ENCODE assay signal across 27 mouse cellular contexts in genomic region chr11:8681356-8681755, GRCm38 (mm10). TPM values are rescaled to one million over a fixed set of nuclear protein-coding genes. Genes with fewer than 3 reads are reported as not detected.
DNase-seq lines count a peak whose midpoint lies in the region; ATAC-seq and TF ChIP-seq lines count a peak whose summit lies in the region.
"Had no signal": no experiment of that assay in that cellular context is flagged by ENCODE, and none has a peak within 500 bp of the region (broad histone marks: within the 10 kb centered on the region; RNA-seq: fewer than 3 reads in every experiment).

No protein-coding gene starts in this region.

- no peak overlapping the region for H3K4me3 ChIP-seq in forebrain, embryonic 12.5 days (replicated peaks)
- H3K4me3 ChIP-seq in forebrain, embryonic 10.5 days, result no peak overlapping the region
- no peak overlapping the region for H3K4me3 ChIP-seq in lung, embryonic 14.5 days (ENCODE audit: low read depth, low read length)
- no peak overlapping the region for H3K4me3 ChIP-seq in embryonic facial prominence, embryonic 15.5 days (replicated peaks)
- no peak overlapping the region for H3K4me3 ChIP-seq in intestine, embryonic 16.5 days (ENCODE audit: low read length)
- H3K4me3 ChIP-seq: heart, embryonic 13.5 days; left cerebral cortex, adult 2 months; neural tube, embryonic 13.5 days had no signal

- H3K9me3 ChIP-seq in forebrain, embryonic 12.5 days, result no peaks in the 10 kb centered on the region
- H3K9me3 ChIP-seq in forebrain, embryonic 10.5 days, result no peaks in the 10 kb centered on the region
- H3K9me3 ChIP-seq in lung, embryonic 14.5 days (ENCODE audit: low read depth, low read length), result no peaks in the 10 kb centered on the region
- no peaks in the 10 kb centered on the region for H3K9me3 ChIP-seq in embryonic facial prominence, embryonic 15.5 days (replicated peaks)
- H3K9me3 ChIP-seq in intestine, embryonic 16.5 days (ENCODE audit: control insufficient read depth, low read length), result no peaks in the 10 kb centered on the region
- H3K9me3 ChIP-seq: heart, embryonic 13.5 days; neural tube, embryonic 13.5 days had no signal

- no peak overlapping the region for H3K9ac ChIP-seq in forebrain, embryonic 12.5 days
- no peak overlapping the region for H3K9ac ChIP-seq in lung, embryonic 14.5 days
- H3K9ac ChIP-seq in embryonic facial prominence, embryonic 15.5 days, result no peak overlapping the region
- H3K9ac ChIP-seq in intestine, embryonic 16.5 days (ENCODE audit: low read depth, low read length), result no peak overlapping the region
- H3K9ac ChIP-seq: heart, embryonic 13.5 days; liver, embryonic 14.5 days; neural tube, embryonic 13.5 days had no signal

- H3K36me3 ChIP-seq in forebrain, embryonic 12.5 days (replicated peaks), result no peaks in the 10 kb centered on the region
- no peaks in the 10 kb centered on the region for H3K36me3 ChIP-seq in forebrain, embryonic 10.5 days (replicated peaks)
- no peaks in the 10 kb centered on the region for H3K36me3 ChIP-seq in lung, embryonic 14.5 days (ENCODE audit: insufficient read depth)
- H3K36me3 ChIP-seq in embryonic facial prominence, embryonic 15.5 days, result no peaks in the 10 kb centered on the region
- H3K36me3 ChIP-seq in intestine, embryonic 16.5 days (ENCODE audit: control insufficient read depth, insufficient read depth, low read length), result no peaks in the 10 kb centered on the region
- H3K36me3 ChIP-seq: heart, embryonic 13.5 days; neural tube, embryonic 13.5 days had no signal

- H3K4me2 ChIP-seq in forebrain, embryonic 12.5 days, result no peak overlapping the region
- peak overlapping the region; percentile 21; the same call in 1 of the 2 replicates for H3K4me2 ChIP-seq in lung, embryonic 14.5 days
- no peak overlapping the region for H3K4me2 ChIP-seq in embryonic facial prominence, embryonic 15.5 days (replicated peaks)
- no peak overlapping the region for H3K4me2 ChIP-seq in intestine, embryonic 16.5 days (ENCODE audit: low read depth, low read length)
- H3K4me2 ChIP-seq: heart, embryonic 13.5 days; midbrain, embryonic 11.5 days; neural tube, embryonic 13.5 days had no signal

- peaks cover 10% of the 10 kb centered on the region; the same call in 1 of the 2 replicates for H3K4me1 ChIP-seq in forebrain, embryonic 12.5 days
- H3K4me1 ChIP-seq in forebrain, embryonic 10.5 days, result peaks cover 12% of the 10 kb centered on the region
- peaks cover 10% of the 10 kb centered on the region; the same call in 1 of the 2 replicates for H3K4me1 ChIP-seq in lung, embryonic 14.5 days (ENCODE audit: insufficient read depth)
- H3K4me1 ChIP-seq in embryonic facial prominence, embryonic 15.5 days, result peaks cover 15% of the 10 kb centered on the region
- peaks cover 13% of the 10 kb centered on the region for H3K4me1 ChIP-seq in intestine, embryonic 16.5 days (ENCODE audit: control insufficient read depth, insufficient read depth, low read length)
- H3K4me1 ChIP-seq: neural tube, embryonic 13.5 days had no signal

- no peaks in the 10 kb centered on the region for H3K27me3 ChIP-seq in forebrain, embryonic 12.5 days
- 0 out of 2 replicates have a peak, but pooled peaks cover 4% of the 10 kb centered on the region for H3K27me3 ChIP-seq in forebrain, embryonic 10.5 days (ENCODE audit: poor library complexity, severe bottlenecking)
- H3K27me3 ChIP-seq in lung, embryonic 14.5 days (ENCODE audit: insufficient read depth, low read length), result no peaks in the 10 kb centered on the region
- no peaks in the 10 kb centered on the region for H3K27me3 ChIP-seq in embryonic facial prominence, embryonic 15.5 days
- H3K27me3 ChIP-seq in intestine, embryonic 16.5 days (replicated peaks; ENCODE audit: control insufficient read depth, insufficient read depth, low read length), result no peaks in the 10 kb centered on the region
- H3K27me3 ChIP-seq: heart, embryonic 13.5 days; neural tube, embryonic 13.5 days had no signal

- H3K27ac ChIP-seq in forebrain, embryonic 12.5 days, result no peak overlapping the region; the same call in 1 of the 2 replicates
- H3K27ac ChIP-seq in forebrain, embryonic 10.5 days, result no peak overlapping the region
- H3K27ac ChIP-seq in lung, embryonic 14.5 days (ENCODE audit: low read depth), result peak overlapping the region; percentile 82
- peak overlapping the region; percentile 79 for H3K27ac ChIP-seq in embryonic facial prominence, embryonic 15.5 days (replicated peaks)
- H3K27ac ChIP-seq in intestine, embryonic 16.5 days (ENCODE audit: low read length), result peak overlapping the region; percentile 69
- H3K27ac ChIP-seq: hindbrain, postnatal 0 days; left cerebral cortex, adult 2 months; liver, embryonic 14.5 days; macrophage; neural tube, embryonic 13.5 days had no signal

- no peak for TF ChIP-seq CTCF in lung, embryonic 14.5 days (IDR thresholded peaks at IDR 0.05; ENCODE audit: low read depth)

- ATAC-seq in forebrain, embryonic 12.5 days (ENCODE audit: low FRiP score), result 0 out of 2 replicates have a peak, but pooled peaks have one; percentile 24
- peak; percentile 82 for ATAC-seq in lung, embryonic 14.5 days (ENCODE audit: insufficient read depth)
- peak; percentile 61; the same call in 1 of the 2 replicates for ATAC-seq in embryonic facial prominence, embryonic 15.5 days (ENCODE audit: insufficient number of reproducible peaks, low FRiP score, low TSS enrichment, low read depth)
- ATAC-seq in intestine, embryonic 16.5 days, result peak; percentile 32; the same call in 1 of the 2 replicates
- ATAC-seq: activated CD4-positive, CD25-positive, alpha-beta regulatory T cell, adult 4 months; CD4-positive, CD25-positive, alpha-beta regulatory T cell, adult 4 months; hindbrain, postnatal 0 days had no signal

- DNase-seq in forebrain, embryonic 10.5 days (ENCODE audit: extremely low spot score, low spot score), result no peak
- DNase-seq in lung, embryonic 14.5 days, result peak; percentile 95
- DNase-seq in lung, postnatal 10 days, result no peak
- DNase-seq in thymus, postnatal 14 days, result no peak
- no peak for DNase-seq in natural killer cell, adult 2 months (ENCODE audit: low spot score in 2 of 2)
- DNase-seq: adrenal gland, postnatal 10 days; cerebellum, adult 11 months; cerebellum, postnatal 10 days; heart, postnatal 36 days; kidney, adult 8-10 months; kidney, postnatal 4 days; layer of hippocampus, adult 9-11 months; left cerebral cortex, postnatal 4 days; right cerebral cortex, postnatal 14 days; spleen, adult 18-20 months had no signal

- WGBS in forebrain, embryonic 12.5 days, result 56% methylated on average over 3 of the region's 3 CpGs
- WGBS in forebrain, embryonic 10.5 days, result 97% methylated on average over 3 of the region's 3 CpGs
- WGBS in lung, embryonic 14.5 days, result 38% methylated on average over 3 of the region's 3 CpGs
- 26% methylated on average over 3 of the region's 3 CpGs for WGBS in embryonic facial prominence, embryonic 15.5 days
- 43% methylated on average over 3 of the region's 3 CpGs for WGBS in intestine, embryonic 16.5 days

RNA-seq across cellular contexts. Expression of gene Tns3, which starts 17.0 kb away (rescaled TPM):
- 10.2 and 11.4 TPM in 2 replicates for polyA plus RNA-seq in forebrain, embryonic 12.5 days (2016; fragmentation: Nextera tagmentation; extraction: Ambion mirVana)
- 13.3 and 13.8 TPM in 2 replicates for polyA plus RNA-seq in forebrain, embryonic 10.5 days (2016; fragmentation: Nextera tagmentation; extraction: Ambion mirVana)
- 34.7 and 41.0 TPM in 2 replicates for polyA plus RNA-seq in lung, embryonic 14.5 days (2014; fragmentation: Nextera tagmentation; extraction: Ambion mirVana)
- polyA plus RNA-seq in embryonic facial prominence, embryonic 15.5 days (2015; fragmentation: Nextera tagmentation; extraction: Ambion mirVana), result 23.4 and 25.9 TPM in 2 replicates
- polyA plus RNA-seq in intestine, embryonic 16.5 days (2015; fragmentation: Nextera tagmentation; extraction: Ambion mirVana), result 18.7 and 21.0 TPM in 2 replicates

Comparison
In these comparisons a context has a peak if more than half of its experiments do, and no peak if none do; other contexts are left out.
1. ATAC-seq: peak in every context shown above with its lines; median percentile 82 in lung, embryonic 14.5 days; 61 in embryonic facial prominence, embryonic 15.5 days; 32 in intestine, embryonic 16.5 days; 24 in forebrain, embryonic 12.5 days.
2. H3K27ac ChIP-seq: peak in lung, embryonic 14.5 days (single experiment), embryonic facial prominence, embryonic 15.5 days (single experiment) and intestine, embryonic 16.5 days (single experiment); none in forebrain, embryonic 12.5 days (single experiment) and forebrain, embryonic 10.5 days (single experiment).